Mouse (Mus musculus) thymus, adult 2 months (tissue): ENCODE results near the gene Dok5. TPM values are rescaled to one million over a fixed set of nuclear protein-coding genes. Genes with fewer than 3 reads are reported as not detected.

Experiments
- DNase-seq: peaks from one replicate; pipeline ENCODE4 v3.0.0; 2021
- H3K27ac ChIP-seq: fragments of 200-500 bp; 2 replicates; pipeline ENCODE4 v1.5.1; 2012; ENCODE audit warnings: low read length, control low read depth; ENCODE audit not compliant: control insufficient read depth, insufficient read depth
- H3K27me3 ChIP-seq: fragments of 200-500 bp; 2 replicates; pipeline ENCODE4 v1.6.1; 2012; ENCODE audit warnings: mild to moderate bottlenecking, low read length, moderate library complexity, mixed read lengths; ENCODE audit not compliant: control insufficient read depth, insufficient read depth
- H3K36me3 ChIP-seq: fragments of 200-500 bp; 2 replicates; pipeline ENCODE4 v1.6.1; 2012; ENCODE audit warnings: mild to moderate bottlenecking, low read length, moderate library complexity; ENCODE audit not compliant: control insufficient read depth, insufficient read depth
- H3K4me1 ChIP-seq: fragments of 200-500 bp; replicated peaks from 2 replicates; pipeline ENCODE4 v1.6.1; 2012; ENCODE audit warnings: low read length; ENCODE audit not compliant: control insufficient read depth, insufficient read depth
- H3K4me3 ChIP-seq: fragments of 200-500 bp; 2 replicates; pipeline ENCODE4 v1.5.1; 2012; ENCODE audit warnings: mild to moderate bottlenecking, low read length, control low read depth, moderate library complexity; ENCODE audit not compliant: control insufficient read depth, insufficient read depth
- CTCF ChIP-seq: fragments of 200-500 bp; IDR thresholded peaks from 2 replicates; pipeline ENCODE4 v1.5.1; 2012; ENCODE audit warnings: mild to moderate bottlenecking, control low read depth, low read length, moderate library complexity, borderline replicate concordance; ENCODE audit not compliant: control insufficient read depth, poor library complexity, insufficient read depth; ENCODE audit errors: extremely low read depth
- POLR2A ChIP-seq: fragments of 200-500 bp; IDR thresholded peaks from 2 replicates; pipeline ENCODE4 v1.6.1; 2012; ENCODE audit warnings: mild to moderate bottlenecking, low read length, control low read depth, moderate library complexity; ENCODE audit not compliant: control insufficient read depth, poor library complexity, insufficient read depth; ENCODE audit errors: extremely low read depth
- WGBS: fragments of 180-500 bp; shearing (Covaris S2); methylation state at CpG from one replicate; pipeline ENCODE4 v1.1.7; 2018; 5-methylcytosine and 5-hydroxymethylcytosine counted together
- polyA plus RNA-seq: library from polyadenylated mRNA; depleted of rRNA; stranded (reverse); fragments of >200 nt; gene quantifications from 2 replicates; pipeline ENCODE4 v1.2.3, GENCODE M21; 2012

Gene Dok5
- polyA plus RNA-seq, 1 experiment, result 0.63 TPM

GRCm38 (mm10) chr2:170841441-170841965 is 109.9 kb downstream of the Dok5 start:
- no peak for TF ChIP-seq CTCF
- TF ChIP-seq POLR2A, result no peak
- Histone ChIP-seq H3K4me3 (no peak overlapping the region), H3K27me3 (no peaks in the 10 kb centered on the region), H3K27ac (no peak overlapping the region), H3K36me3 (no peaks in the 10 kb centered on the region), H3K4me1 (no peaks in the 10 kb centered on the region)
- DNase-seq, result no peak
- 81% methylated on average over 13 of the region's 13 CpGs for WGBS

- Histone ChIP-seq H3K4me1 (no peaks in the 10 kb centered on the region), H3K27ac (no peak overlapping the region), H3K4me3 (no peak overlapping the region), H3K27me3 (no peaks in the 10 kb centered on the region), H3K36me3 (no peaks in the 10 kb centered on the region)
- 90% methylated on average over 10 of the region's 10 CpGs for WGBS
- no peak for DNase-seq
- TF ChIP-seq POLR2A (no peak), CTCF (no peak)
Observed at GRCm38 (mm10) chr2:170845511-170845910, 113.9 kb downstream of the Dok5 start.

- Histone ChIP-seq H3K27ac (no peak overlapping the region), H3K4me3 (no peak overlapping the region), H3K4me1 (no peaks in the 10 kb centered on the region), H3K36me3 (no peaks in the 10 kb centered on the region), H3K27me3 (no peaks in the 10 kb centered on the region)
- no peak for DNase-seq
- no peak for TF ChIP-seq POLR2A
- no peak for TF ChIP-seq CTCF
- 96% methylated on average over 4 of the region's 4 CpGs for WGBS
Observed at GRCm38 (mm10) chr2:170850058-170850457, 118.5 kb downstream of the Dok5 start.

GRCm38 (mm10) chr2:170852337-170852736 is 120.7 kb downstream of the Dok5 start:
- no peak for TF ChIP-seq POLR2A
- TF ChIP-seq CTCF, result no peak
- WGBS, result 90% methylated on average over 6 of the region's 6 CpGs
- DNase-seq, result no peak
- Histone ChIP-seq H3K4me1 (no peaks in the 10 kb centered on the region), H3K27ac (no peak overlapping the region), H3K27me3 (no peaks in the 10 kb centered on the region), H3K36me3 (no peaks in the 10 kb centered on the region), H3K4me3 (no peak overlapping the region)

- no peaks in the 10 kb centered on the region for H3K27me3 ChIP-seq
- 68% methylated on average over 3 of the region's 3 CpGs for WGBS
- no peak overlapping the region for H3K27ac ChIP-seq
- TF ChIP-seq POLR2A (no peak), CTCF (no peak)
- no peaks in the 10 kb centered on the region for H3K36me3 ChIP-seq
- no peaks in the 10 kb centered on the region for H3K4me1 ChIP-seq
- DNase-seq, result no peak
- H3K4me3 ChIP-seq, result no peak overlapping the region
Observed at GRCm38 (mm10) chr2:170855210-170855609, 123.6 kb downstream of the Dok5 start.

- TF ChIP-seq POLR2A, result no peak
- no peak for TF ChIP-seq CTCF
- no peak for DNase-seq
- Histone ChIP-seq H3K36me3 (no peaks in the 10 kb centered on the region), H3K4me1 (no peaks in the 10 kb centered on the region), H3K27me3 (no peaks in the 10 kb centered on the region), H3K4me3 (no peak overlapping the region), H3K27ac (no peak overlapping the region)
- WGBS, result 90% methylated on average over 5 of the region's 5 CpGs
Observed at GRCm38 (mm10) chr2:170856085-170856484, 124.5 kb downstream of the Dok5 start.

- TF ChIP-seq CTCF (no peak), POLR2A (no peak)
- no peak overlapping the region for H3K27ac ChIP-seq
- H3K36me3 ChIP-seq, result no peaks in the 10 kb centered on the region
- no peaks in the 10 kb centered on the region for H3K4me1 ChIP-seq
- no peaks in the 10 kb centered on the region for H3K27me3 ChIP-seq
- WGBS, result 85% methylated on average over 7 of the region's 7 CpGs
- H3K4me3 ChIP-seq, result no peak overlapping the region
- DNase-seq, result no peak
Observed at GRCm38 (mm10) chr2:170857507-170857906, 125.9 kb downstream of the Dok5 start.
